Mouse (Mus musculus): ENCODE measurements around the gene Grap. TPM values are rescaled to one million over a fixed set of nuclear protein-coding genes. Genes with fewer than 3 reads are reported as not detected.
A peak's percentile ranks its signal among the peaks of the same experiment; 100 is the strongest.

Gene Grap
- polyA plus RNA-seq, 1 experiment = 7.7 TPM

DNA sequence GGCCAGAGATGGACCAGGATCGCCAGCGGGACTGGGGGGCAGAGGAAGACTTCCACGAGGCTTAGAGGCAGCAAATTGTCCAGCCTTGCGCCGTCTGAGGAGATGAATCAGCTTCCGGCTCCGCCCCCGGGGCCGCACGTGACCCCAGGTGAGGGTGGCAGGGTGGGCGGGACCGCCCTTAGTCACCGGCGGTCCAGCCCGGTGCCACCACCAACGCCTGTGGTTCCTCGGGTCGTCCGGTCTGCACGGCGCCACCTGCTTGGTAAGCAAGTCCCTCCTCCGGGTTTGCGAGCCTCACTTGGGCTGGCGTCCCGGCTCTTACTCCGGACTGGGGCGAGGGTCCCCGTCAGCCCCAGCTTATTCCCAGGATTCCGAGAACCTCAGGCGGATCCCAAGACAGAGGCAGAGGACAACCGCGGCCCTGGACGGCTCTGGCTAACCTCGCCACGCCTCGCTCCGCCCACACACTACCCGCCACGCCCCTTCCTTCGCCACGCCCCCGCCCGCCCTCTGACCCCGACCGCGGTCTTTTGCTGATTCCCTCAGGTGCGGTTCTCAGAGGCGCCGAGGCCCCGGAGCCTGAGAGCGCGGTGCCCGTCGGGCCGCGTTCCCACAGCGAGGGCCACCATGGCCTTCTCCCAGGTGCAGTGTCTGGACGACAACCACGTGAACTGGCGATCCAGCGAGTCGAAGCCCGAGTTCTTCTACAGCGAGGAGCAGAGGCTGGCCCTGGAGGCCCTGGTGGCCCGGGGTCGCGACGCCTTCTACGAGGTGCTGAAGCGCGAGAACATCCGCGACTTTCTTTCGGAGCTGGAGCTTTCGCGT, 31.1 kb downstream of the Grap start, which contains the start of gene Fam83g:
Gene Fam83g (plus strand): TSS at position 185 of the 825 bp plus-strand sequence.
- 2% methylated on average over 73 of the region's 76 CpGs for WGBS
- TF ChIP-seq POLR2A (IDR thresholded peaks at IDR 0.05; ENCODE audit: low read depth, low read length) (peak; percentile 92), CTCF (IDR thresholded peaks at IDR 0.05; ENCODE audit: extremely low read depth, insufficient read length, insufficient replicate concordance, low read depth, low read length) (no peak)
- H3K36me3 ChIP-seq (ENCODE audit: control insufficient read depth, insufficient read depth, low read length) = peaks cover 5% of the 10 kb centered on the region; the same call in 1 of the 2 replicates
- H3K4me3 ChIP-seq (ENCODE audit: low read depth, low read length) = peak within 1 kb of the TSS; percentile 83
- peaks cover 29% of the 10 kb centered on the region for H3K4me1 ChIP-seq (ENCODE audit: control insufficient read depth, insufficient read depth, insufficient read length, low read length)
- H3K27ac ChIP-seq (ENCODE audit: insufficient read depth, low read depth, low read length) = peak within 1 kb of the TSS; percentile 95
- H3K27me3 ChIP-seq (ENCODE audit: control insufficient read depth, insufficient read depth, low read length) = no peaks in the 10 kb centered on the region

DNA sequence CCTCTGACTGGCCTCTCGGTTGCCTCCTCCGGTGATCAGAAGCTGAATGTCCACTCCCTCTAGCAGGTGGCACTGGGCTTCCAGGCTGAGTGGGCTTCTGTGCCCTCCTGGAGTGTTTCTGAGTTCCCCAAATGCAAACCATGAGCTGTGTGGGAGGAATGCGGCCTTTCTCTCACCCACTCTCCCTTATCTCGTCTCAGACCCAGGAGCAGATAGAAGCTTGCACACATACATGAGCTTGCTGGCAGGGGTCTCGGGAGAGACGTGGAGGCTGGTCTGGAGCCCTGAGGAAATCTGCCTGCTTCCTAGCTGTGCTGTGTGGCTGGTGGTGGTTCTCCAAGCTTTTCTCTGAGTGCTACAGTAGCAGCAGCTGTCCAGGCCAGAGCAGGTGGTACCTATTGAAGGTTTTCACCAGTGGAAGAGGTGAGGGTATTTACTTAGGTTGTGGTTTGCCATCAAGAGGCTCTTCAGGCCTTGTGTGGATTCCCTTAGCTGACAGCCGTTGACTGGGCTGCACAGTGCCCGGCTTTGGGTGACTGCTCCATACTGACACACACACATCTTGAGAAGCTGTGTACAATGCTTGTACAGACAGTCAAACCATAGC, 32.2 kb downstream of the Grap start:
- Histone ChIP-seq H3K27ac (ENCODE audit: insufficient read depth, low read depth, low read length) (peak overlapping the region; percentile 38; the same call in 1 of the 2 replicates), H3K4me1 (ENCODE audit: control insufficient read depth, insufficient read depth, insufficient read length, low read length) (peaks cover 29% of the 10 kb centered on the region), H3K36me3 (ENCODE audit: control insufficient read depth, insufficient read depth, low read length) (peaks cover 5% of the 10 kb centered on the region; the same call in 1 of the 2 replicates), H3K27me3 (ENCODE audit: control insufficient read depth, insufficient read depth, low read length) (no peaks in the 10 kb centered on the region), H3K4me3 (ENCODE audit: low read depth, low read length) (peak overlapping the region; percentile 83)
- no peak for TF ChIP-seq CTCF (IDR thresholded peaks at IDR 0.05; ENCODE audit: extremely low read depth, insufficient read length, insufficient replicate concordance, low read depth, low read length)
- TF ChIP-seq POLR2A (IDR thresholded peaks at IDR 0.05; ENCODE audit: low read depth, low read length) = no peak
- WGBS = 38% methylated on average over 8 of the region's 8 CpGs

DNA sequence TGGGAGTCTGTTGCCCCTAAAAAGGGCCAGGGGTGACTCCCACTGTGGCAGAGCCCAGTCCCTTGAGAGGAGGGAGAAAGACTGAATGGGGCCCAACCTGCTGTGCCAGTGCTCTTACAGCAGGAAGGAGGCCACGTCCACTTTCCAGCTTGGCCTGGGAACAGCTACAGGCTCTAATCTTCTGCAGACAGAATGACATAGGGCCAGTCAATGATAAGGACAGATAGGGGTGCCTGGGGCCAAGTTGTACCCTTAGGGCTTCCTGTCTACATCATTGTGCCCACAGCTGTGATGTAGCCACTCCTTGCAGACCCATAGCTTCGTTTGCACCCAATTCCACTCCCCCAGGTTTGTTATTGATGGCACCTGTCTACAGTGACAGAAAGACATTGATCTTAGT, 33.1 kb downstream of the Grap start:
- no peak for TF ChIP-seq POLR2A (IDR thresholded peaks at IDR 0.05; ENCODE audit: low read depth, low read length)
- no peak for TF ChIP-seq CTCF (IDR thresholded peaks at IDR 0.05; ENCODE audit: extremely low read depth, insufficient read length, insufficient replicate concordance, low read depth, low read length)

DNA sequence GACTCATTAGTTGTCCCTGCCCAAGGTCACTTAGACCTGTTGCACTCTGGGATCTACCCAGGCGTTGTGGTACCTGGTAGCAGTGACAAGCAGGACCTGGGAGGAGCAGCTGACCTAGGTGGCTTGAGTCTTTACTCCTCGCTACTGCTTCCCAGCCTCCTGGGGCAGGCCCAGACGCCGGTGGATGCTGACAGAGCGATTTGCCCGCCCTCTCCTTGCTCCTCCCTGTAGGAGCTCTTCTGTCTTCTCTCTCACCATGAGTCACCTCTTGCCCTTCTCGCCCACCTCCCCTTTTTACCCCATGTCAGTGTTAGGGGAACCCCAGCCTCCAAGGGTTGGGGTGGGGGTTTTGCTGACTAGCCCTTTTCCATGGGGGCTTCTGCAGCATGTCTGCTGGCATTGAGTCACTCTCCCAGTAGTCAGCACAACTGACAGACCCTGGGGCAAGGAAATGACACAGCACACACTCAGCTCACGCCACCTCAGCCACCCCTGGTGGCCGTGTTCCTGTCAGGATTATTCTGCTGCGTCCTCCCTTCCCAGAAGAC, 33.9 kb downstream of the Grap start:
- Histone ChIP-seq H3K27ac (ENCODE audit: insufficient read depth, low read depth, low read length) (no peak overlapping the region), H3K36me3 (ENCODE audit: control insufficient read depth, insufficient read depth, low read length) (peaks cover 10% of the 10 kb centered on the region), H3K4me1 (ENCODE audit: control insufficient read depth, insufficient read depth, insufficient read length, low read length) (peaks cover 29% of the 10 kb centered on the region), H3K27me3 (ENCODE audit: control insufficient read depth, insufficient read depth, low read length) (no peaks in the 10 kb centered on the region), H3K4me3 (ENCODE audit: low read depth, low read length) (peak overlapping the region; percentile 5; the same call in 1 of the 2 replicates)
- TF ChIP-seq CTCF (IDR thresholded peaks at IDR 0.05; ENCODE audit: extremely low read depth, insufficient read length, insufficient replicate concordance, low read depth, low read length) (no peak), POLR2A (IDR thresholded peaks at IDR 0.05; ENCODE audit: low read depth, low read length) (no peak)
- 57% methylated on average over 10 of the region's 10 CpGs for WGBS

More for the DNA sequence above, 33.1 kb downstream of the Grap start:
- Histone ChIP-seq H3K4me3 (ENCODE audit: low read depth, low read length) (peak overlapping the region; percentile 83), H3K36me3 (ENCODE audit: control insufficient read depth, insufficient read depth, low read length) (peaks cover 7% of the 10 kb centered on the region), H3K27me3 (ENCODE audit: control insufficient read depth, insufficient read depth, low read length) (no peaks in the 10 kb centered on the region), H3K4me1 (ENCODE audit: control insufficient read depth, insufficient read depth, insufficient read length, low read length) (peaks cover 29% of the 10 kb centered on the region), H3K27ac (ENCODE audit: insufficient read depth, low read depth, low read length) (0 out of 2 replicates have a peak overlapping the region, but pooled peaks have one; percentile 7)
- WGBS = 21% methylated on average over 2 of the region's 2 CpGs

DNA sequence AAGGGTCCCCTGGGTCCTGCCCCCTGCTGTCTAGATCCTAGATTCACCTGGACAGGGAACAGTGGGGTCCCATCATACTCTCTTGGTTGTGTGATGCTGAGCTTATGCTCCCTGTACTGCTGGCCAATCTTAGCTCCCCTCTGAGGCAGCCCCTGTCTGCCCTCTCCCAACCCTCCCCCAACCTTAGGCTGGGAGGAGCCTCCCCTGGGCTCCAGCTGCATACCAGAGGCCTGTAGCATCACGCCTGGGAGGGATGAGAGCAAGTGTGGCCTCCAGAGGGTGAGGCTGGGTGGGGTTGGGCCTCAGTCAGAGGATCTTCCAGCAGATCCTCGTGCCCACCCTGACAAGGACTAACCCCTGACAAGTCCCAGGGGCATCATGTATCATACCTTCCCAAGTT, 34.5 kb downstream of the Grap start:
- TF ChIP-seq CTCF (IDR thresholded peaks at IDR 0.05; ENCODE audit: extremely low read depth, insufficient read length, insufficient replicate concordance, low read depth, low read length) (no peak), POLR2A (IDR thresholded peaks at IDR 0.05; ENCODE audit: low read depth, low read length) (no peak)
- 77% methylated on average over 2 of the region's 2 CpGs for WGBS
- no peak overlapping the region for H3K27ac ChIP-seq (ENCODE audit: insufficient read depth, low read depth, low read length)

DNA sequence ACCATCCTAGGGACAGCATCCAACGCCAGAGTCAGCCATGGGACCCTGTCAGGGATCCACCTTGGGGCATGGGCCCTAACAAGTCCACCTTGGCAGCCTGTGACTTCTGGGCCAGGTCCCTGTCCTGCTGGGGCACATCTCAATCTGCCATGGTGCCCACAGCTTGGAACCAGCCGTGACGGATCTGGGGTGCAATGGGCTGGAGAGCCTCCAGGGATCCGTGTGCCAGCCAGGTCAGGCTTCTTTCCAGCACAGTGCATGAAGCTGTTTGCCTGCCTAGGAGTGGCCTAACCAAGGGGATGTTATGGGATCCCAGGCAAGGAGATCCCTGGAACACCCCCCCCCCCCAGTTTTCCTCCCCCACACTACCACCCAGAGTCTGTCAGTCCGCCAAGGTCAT, 39.9 kb downstream of the Grap start:
- no peak for TF ChIP-seq POLR2A (IDR thresholded peaks at IDR 0.05; ENCODE audit: low read depth, low read length)
- TF ChIP-seq CTCF (IDR thresholded peaks at IDR 0.05; ENCODE audit: extremely low read depth, insufficient read length, insufficient replicate concordance, low read depth, low read length) = no peak
- Histone ChIP-seq H3K36me3 (ENCODE audit: control insufficient read depth, insufficient read depth, low read length) (peaks cover 36% of the 10 kb centered on the region), H3K27me3 (ENCODE audit: control insufficient read depth, insufficient read depth, low read length) (no peaks in the 10 kb centered on the region), H3K4me3 (ENCODE audit: low read depth, low read length) (no peak overlapping the region), H3K27ac (ENCODE audit: insufficient read depth, low read depth, low read length) (no peak overlapping the region), H3K4me1 (ENCODE audit: control insufficient read depth, insufficient read depth, insufficient read length, low read length) (peaks cover 28% of the 10 kb centered on the region)
- 91% methylated on average over 5 of the region's 5 CpGs for WGBS

More for the DNA sequence above, 34.5 kb downstream of the Grap start:
- Histone ChIP-seq H3K4me1 (ENCODE audit: control insufficient read depth, insufficient read depth, insufficient read length, low read length) (peaks cover 29% of the 10 kb centered on the region), H3K36me3 (ENCODE audit: control insufficient read depth, insufficient read depth, low read length) (peaks cover 10% of the 10 kb centered on the region), H3K4me3 (ENCODE audit: low read depth, low read length) (0 out of 2 replicates have a peak overlapping the region, but pooled peaks have one; percentile 5), H3K27me3 (ENCODE audit: control insufficient read depth, insufficient read depth, low read length) (no peaks in the 10 kb centered on the region)

DNA sequence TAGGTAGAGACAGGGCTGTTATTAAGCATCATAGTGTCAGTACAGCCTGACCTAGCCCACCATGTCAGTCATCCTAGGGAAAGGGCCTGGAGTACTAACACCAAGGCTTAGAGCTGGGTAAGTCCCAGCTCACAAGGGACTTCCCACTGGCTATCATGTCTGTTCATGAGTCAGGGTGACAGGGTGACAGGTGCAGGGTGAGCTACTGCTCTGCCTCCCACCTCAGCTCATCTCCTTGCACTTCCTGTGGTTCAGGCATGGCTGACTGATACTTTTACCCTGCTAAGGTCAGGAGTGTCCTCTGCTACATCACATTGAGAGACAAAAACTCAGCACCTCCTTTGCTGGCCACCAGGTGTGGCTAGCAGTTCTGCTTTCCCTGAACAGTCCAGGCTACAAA, 45.8 kb downstream of the Grap start:
- H3K4me3 ChIP-seq (ENCODE audit: low read depth, low read length) = no peak overlapping the region
- peak overlapping the region; percentile 98 for H3K27ac ChIP-seq (ENCODE audit: insufficient read depth, low read depth, low read length)
- TF ChIP-seq CTCF (IDR thresholded peaks at IDR 0.05; ENCODE audit: extremely low read depth, insufficient read length, insufficient replicate concordance, low read depth, low read length) (no peak), POLR2A (IDR thresholded peaks at IDR 0.05; ENCODE audit: low read depth, low read length) (no peak)
- H3K36me3 ChIP-seq (ENCODE audit: control insufficient read depth, insufficient read depth, low read length) = peaks cover 60% of the 10 kb centered on the region
- no peaks in the 10 kb centered on the region for H3K27me3 ChIP-seq (ENCODE audit: control insufficient read depth, insufficient read depth, low read length)
- H3K4me1 ChIP-seq (ENCODE audit: control insufficient read depth, insufficient read depth, insufficient read length, low read length) = peaks cover 43% of the 10 kb centered on the region
